Mouse (Mus musculus): ENCODE data around the gene B3galt1. TPM values are rescaled to one million over a fixed set of nuclear protein-coding genes. Genes with fewer than 3 reads are reported as not detected.

The B3galt1 gene
- total RNA-seq, 2 experiments from 2014 or later = not detected

Other genes with a start within 250 kb of the B3galt1 start
- gene Gm21830, start 152.1 kb upstream of the B3galt1 start, total RNA-seq (2014; fragmentation: Nextera tagmentation) = not detected in 2 replicates
- not detected in 2 replicates for gene Gm21830, start 152.1 kb upstream of the B3galt1 start, total RNA-seq (2017)
- gene Gm26727, start 132.7 kb upstream of the B3galt1 start, total RNA-seq (2014; fragmentation: Nextera tagmentation) = not detected in 2 replicates
- not detected in 2 replicates for gene Gm26727, start 132.7 kb upstream of the B3galt1 start, total RNA-seq (2017)
- gene Xirp2, start 119.9 kb upstream of the B3galt1 start, total RNA-seq (2014; fragmentation: Nextera tagmentation) = not detected in 2 replicates
- gene Xirp2, start 119.9 kb upstream of the B3galt1 start, total RNA-seq (2017) = not detected in 2 replicates